Mouse (Mus musculus) thymus, adult 2 months (tissue): Measurements from ENCODE around the gene Spp2. TPM values are rescaled to one million over a fixed set of nuclear protein-coding genes. Genes with fewer than 3 reads are reported as not detected.
"Not testable (repeated sequence)": the region's sequence is repeated elsewhere in the genome, so short reads cannot be mapped to it uniquely, and the experiment has no call there.

Source experiments
- DNase-seq: peaks from one replicate; pipeline ENCODE4 v3.0.0; 2021
- H3K27ac ChIP-seq: fragments of 200-500 bp; 2 replicates; pipeline ENCODE4 v1.5.1; 2012; ENCODE audit warnings: low read length, control low read depth; ENCODE audit not compliant: control insufficient read depth, insufficient read depth
- H3K27me3 ChIP-seq: fragments of 200-500 bp; 2 replicates; pipeline ENCODE4 v1.6.1; 2012; ENCODE audit warnings: mild to moderate bottlenecking, low read length, moderate library complexity, mixed read lengths; ENCODE audit not compliant: control insufficient read depth, insufficient read depth
- H3K36me3 ChIP-seq: fragments of 200-500 bp; 2 replicates; pipeline ENCODE4 v1.6.1; 2012; ENCODE audit warnings: mild to moderate bottlenecking, low read length, moderate library complexity; ENCODE audit not compliant: control insufficient read depth, insufficient read depth
- H3K4me1 ChIP-seq: fragments of 200-500 bp; replicated peaks from 2 replicates; pipeline ENCODE4 v1.6.1; 2012; ENCODE audit warnings: low read length; ENCODE audit not compliant: control insufficient read depth, insufficient read depth
- H3K4me3 ChIP-seq: fragments of 200-500 bp; 2 replicates; pipeline ENCODE4 v1.5.1; 2012; ENCODE audit warnings: mild to moderate bottlenecking, low read length, control low read depth, moderate library complexity; ENCODE audit not compliant: control insufficient read depth, insufficient read depth
- CTCF ChIP-seq: fragments of 200-500 bp; IDR thresholded peaks from 2 replicates; pipeline ENCODE4 v1.5.1; 2012; ENCODE audit warnings: mild to moderate bottlenecking, control low read depth, low read length, moderate library complexity, borderline replicate concordance; ENCODE audit not compliant: control insufficient read depth, poor library complexity, insufficient read depth; ENCODE audit errors: extremely low read depth
- POLR2A ChIP-seq: fragments of 200-500 bp; IDR thresholded peaks from 2 replicates; pipeline ENCODE4 v1.6.1; 2012; ENCODE audit warnings: mild to moderate bottlenecking, low read length, control low read depth, moderate library complexity; ENCODE audit not compliant: control insufficient read depth, poor library complexity, insufficient read depth; ENCODE audit errors: extremely low read depth
- WGBS: fragments of 180-500 bp; shearing (Covaris S2); methylation state at CpG from one replicate; pipeline ENCODE4 v1.1.7; 2018; 5-methylcytosine and 5-hydroxymethylcytosine counted together
- polyA plus RNA-seq: library from polyadenylated mRNA; depleted of rRNA; stranded (reverse); fragments of >200 nt; gene quantifications from 2 replicates; pipeline ENCODE4 v1.2.3, GENCODE M21; 2012

Gene Spp2
- polyA plus RNA-seq, 1 experiment: 0.44 TPM

GRCm38 (mm10) chr1:88446270-88447030 lies 39.7 kb downstream of the Spp2 start:
- Histone ChIP-seq H3K27me3 (no peaks in the 10 kb centered on the region), H3K4me3 (no peak overlapping the region), H3K4me1 (peaks cover 2% of the 10 kb centered on the region; the same call in 1 of the 2 replicates), H3K27ac (no peak overlapping the region), H3K36me3 (no peaks in the 10 kb centered on the region)
- DNase-seq: no peak
- WGBS: 95% methylated on average over 16 of the region's 16 CpGs
- TF ChIP-seq POLR2A (no peak), CTCF (no peak)

GRCm38 (mm10) chr1:88447483-88447882 lies 40.7 kb downstream of the Spp2 start:
- Histone ChIP-seq H3K27me3 (no peaks in the 10 kb centered on the region), H3K4me3 (no peak overlapping the region), H3K4me1 (peaks cover 2% of the 10 kb centered on the region; the same call in 1 of the 2 replicates), H3K27ac (no peak overlapping the region), H3K36me3 (no peaks in the 10 kb centered on the region)
- TF ChIP-seq POLR2A (no peak), CTCF (no peak)
- WGBS: 18% methylated on average over 6 of the region's 6 CpGs
- no peak for DNase-seq

GRCm38 (mm10) chr1:88448094-88448493 lies 41.3 kb downstream of the Spp2 start:
- WGBS: 94% methylated on average over 3 of the region's 3 CpGs

GRCm38 (mm10) chr1:88449741-88450140 lies 43.0 kb downstream of the Spp2 start:
- H3K4me3 ChIP-seq: no peak overlapping the region
- no peak for DNase-seq
- 85% methylated on average over 2 of the region's 2 CpGs for WGBS
- no peaks in the 10 kb centered on the region for H3K27me3 ChIP-seq
- H3K27ac ChIP-seq: no peak overlapping the region
- H3K36me3 ChIP-seq: no peaks in the 10 kb centered on the region
- peaks cover 2% of the 10 kb centered on the region; the same call in 1 of the 2 replicates for H3K4me1 ChIP-seq
- TF ChIP-seq CTCF (no peak), POLR2A (no peak)

More at GRCm38 (mm10) chr1:88448094-88448493, 41.3 kb downstream of the Spp2 start:
- H3K27me3 ChIP-seq, H3K4me3 ChIP-seq, DNase-seq, H3K27ac ChIP-seq, H3K4me1 ChIP-seq, H3K36me3 ChIP-seq: not testable (repeated sequence)

GRCm38 (mm10) chr1:88450668-88451067 lies 43.9 kb downstream of the Spp2 start:
- TF ChIP-seq POLR2A: no peak
- no peak for TF ChIP-seq CTCF
- H3K36me3 ChIP-seq: no peaks in the 10 kb centered on the region
- WGBS: 41% methylated on average over 4 of the region's 4 CpGs
- H3K27me3 ChIP-seq: no peaks in the 10 kb centered on the region
- no peak for DNase-seq
- H3K27ac ChIP-seq: no peak overlapping the region
- peaks cover 2% of the 10 kb centered on the region; the same call in 1 of the 2 replicates for H3K4me1 ChIP-seq
- no peak overlapping the region for H3K4me3 ChIP-seq

GRCm38 (mm10) chr1:88452198-88452597 lies 45.4 kb downstream of the Spp2 start:
- Histone ChIP-seq H3K27ac (no peak overlapping the region), H3K27me3 (no peaks in the 10 kb centered on the region), H3K4me3 (no peak overlapping the region), H3K4me1 (peaks cover 2% of the 10 kb centered on the region; the same call in 1 of the 2 replicates), H3K36me3 (no peaks in the 10 kb centered on the region)
- TF ChIP-seq CTCF: no peak
- no peak for TF ChIP-seq POLR2A
- WGBS: 96% methylated on average over 6 of the region's 6 CpGs
- DNase-seq: no peak

- 83% methylated on average over 3 of the region's 3 CpGs for WGBS
Observed at GRCm38 (mm10) chr1:88454703-88455102, 47.9 kb downstream of the Spp2 start.

More at GRCm38 (mm10) chr1:88454703-88455102, 47.9 kb downstream of the Spp2 start:
- H3K27ac ChIP-seq: no peak overlapping the region
- no peaks in the 10 kb centered on the region for H3K27me3 ChIP-seq
- TF ChIP-seq CTCF (no peak), POLR2A (no peak)
- H3K4me3 ChIP-seq: no peak overlapping the region
- H3K4me1 ChIP-seq: no peaks in the 10 kb centered on the region
- DNase-seq: no peak
- H3K36me3 ChIP-seq: no peaks in the 10 kb centered on the region
